Mouse (Mus musculus) right cerebral cortex, postnatal 14 days (tissue): ENCODE measurements around the gene Fam187b.

ENCODE experiments used
- DNase-seq: peaks from one replicate; pipeline ENCODE4 v3.0.0; 2022

Fam187b gene

DNA sequence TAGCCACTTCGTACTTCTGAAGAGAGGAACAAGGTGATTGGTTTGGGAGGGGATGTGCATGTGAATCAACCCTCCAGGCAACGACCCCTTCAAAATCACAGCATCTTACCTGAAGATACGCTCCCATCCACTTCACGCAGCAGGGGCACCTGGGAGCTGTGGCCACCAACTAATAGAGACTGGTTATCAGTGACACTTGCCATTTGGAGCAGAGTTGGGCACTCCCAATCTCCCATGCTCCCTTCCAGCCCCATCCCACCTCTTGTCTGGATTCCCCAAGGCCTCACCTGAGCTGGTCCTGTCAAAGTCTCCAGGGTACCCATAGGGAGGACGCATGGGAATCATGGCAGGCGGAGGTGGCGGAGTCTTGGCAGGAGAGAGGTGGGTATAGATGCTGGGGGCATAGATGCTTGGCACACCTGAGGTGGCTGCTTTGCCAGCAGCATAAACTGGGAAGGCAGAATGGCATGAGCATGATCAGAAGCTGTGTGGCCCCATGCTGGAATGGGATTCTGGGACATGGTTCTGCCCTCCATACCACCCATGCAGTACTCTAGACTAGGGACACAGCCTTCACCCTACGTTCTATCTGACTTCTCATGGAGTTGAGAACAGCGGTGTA is 14.6 kb upstream of the Fam187b start:
- no peak for DNase-seq

DNA sequence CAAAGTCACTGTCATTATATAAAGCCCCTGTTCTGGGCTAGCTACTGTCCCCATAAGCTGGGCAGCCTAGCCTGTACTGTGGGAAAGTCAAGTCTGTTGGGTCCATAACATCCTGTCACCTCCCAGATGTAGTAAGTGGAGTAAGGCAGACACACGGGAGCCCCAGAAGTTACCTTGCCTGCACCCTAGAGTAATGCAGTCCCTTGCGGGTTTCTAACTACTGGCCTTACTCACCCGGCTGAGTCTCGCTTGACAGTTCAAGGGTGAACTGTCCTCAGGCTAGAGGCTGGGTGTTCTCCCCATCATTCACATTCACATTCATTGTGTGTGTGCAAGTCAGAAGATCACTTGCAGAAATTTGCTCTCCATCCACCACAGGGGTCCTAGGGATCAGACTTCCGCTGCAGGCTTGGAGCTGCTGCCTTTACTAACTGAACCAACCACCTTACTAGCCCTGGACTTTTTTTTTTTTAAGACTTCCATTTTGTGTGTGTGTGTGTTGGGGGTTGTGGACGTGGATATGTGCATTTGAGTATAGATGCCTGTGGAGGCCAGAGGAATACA is 13.7 kb upstream of the Fam187b start:
- DNase-seq: no peak

GRCm38 (mm10) chr7:30962862-30963261 is 10.7 kb upstream of the Fam187b start:
- no peak for DNase-seq

GRCm38 (mm10) chr7:30964366-30964765 is 9.2 kb upstream of the Fam187b start:
- DNase-seq: no peak

DNA sequence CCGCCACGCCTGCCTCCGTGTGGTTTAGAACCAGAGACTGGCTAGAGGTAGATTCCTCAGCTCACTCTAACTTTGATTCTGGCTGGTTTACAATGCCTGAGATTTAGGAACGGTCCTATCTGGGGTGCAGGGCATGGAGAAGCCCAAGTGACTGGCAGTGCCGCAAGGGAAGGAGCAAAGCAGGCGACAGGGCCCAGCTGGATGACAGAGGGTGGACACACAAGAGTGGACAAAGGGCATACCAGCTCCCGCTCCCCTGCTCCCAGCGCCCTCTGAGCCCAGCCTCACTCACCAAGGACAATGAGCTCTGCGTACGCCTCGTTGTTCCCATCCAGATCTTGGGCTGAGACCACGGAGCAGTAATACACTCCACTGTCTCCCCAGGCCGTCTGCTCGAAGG is 7.9 kb upstream of the Fam187b start:
- no peak for DNase-seq

GRCm38 (mm10) chr7:30966657-30967056 is 6.9 kb upstream of the Fam187b start:
- DNase-seq: no peak

DNA sequence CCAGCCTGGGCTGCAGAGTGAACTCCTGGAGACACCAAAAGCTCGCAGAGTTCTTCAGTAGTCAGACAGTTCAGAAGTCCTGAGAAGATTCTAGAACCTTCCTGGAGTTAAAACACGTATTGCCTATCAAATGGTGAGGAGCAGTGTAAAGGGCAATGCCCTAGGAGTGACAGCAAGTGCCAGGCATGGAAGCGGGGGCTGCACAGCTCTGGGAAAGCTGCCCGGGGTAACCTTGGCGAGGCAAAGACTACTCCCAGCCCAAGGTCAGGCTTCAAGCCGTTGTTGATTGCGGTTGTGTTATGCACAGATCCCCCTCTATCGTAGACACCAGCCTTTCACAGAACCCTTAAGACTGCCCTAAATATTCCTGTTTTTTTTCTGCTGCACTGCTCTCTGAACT is 5.0 kb upstream of the Fam187b start:
- DNase-seq: no peak

- DNase-seq: no peak
These were observed 4.4 kb upstream of the Fam187b start for GRCm38 (mm10) chr7:30969174-30969573.

DNA sequence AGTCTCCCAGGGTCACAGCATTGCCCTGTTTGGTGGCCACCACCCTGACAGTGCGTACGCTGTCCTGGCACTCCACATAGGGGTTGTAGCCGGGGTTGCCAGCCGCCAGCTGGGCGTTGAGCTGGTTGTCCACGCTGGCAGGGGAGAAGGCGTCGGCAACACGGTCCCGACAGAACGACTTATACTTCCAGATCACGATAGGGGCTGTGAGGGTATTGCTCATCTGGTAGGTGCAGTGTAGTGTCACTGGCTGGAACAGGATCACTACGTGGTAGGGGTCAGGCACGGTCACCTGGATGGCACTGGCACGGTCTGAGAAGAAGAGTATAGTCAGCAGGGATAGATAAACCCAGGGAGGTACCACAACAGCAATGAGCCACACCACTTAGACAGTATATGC is 1.7 kb upstream of the Fam187b start:
- no peak for DNase-seq

GRCm38 (mm10) chr7:30972426-30973250 is 952 bp upstream of the Fam187b start:
- no peak for DNase-seq

DNA sequence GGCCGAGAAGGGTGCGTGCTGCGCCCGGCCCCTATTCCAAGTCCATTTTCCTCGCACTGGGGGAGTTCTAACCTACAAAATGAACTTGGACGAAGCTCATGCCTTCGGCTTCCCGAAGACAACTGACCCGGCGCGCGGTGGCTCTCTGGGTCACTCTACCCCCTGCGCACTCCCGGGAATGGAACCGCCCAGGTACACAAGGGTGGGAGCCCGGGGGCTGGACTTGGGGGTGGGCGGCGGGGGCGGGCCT is 414 bp upstream of the Fam187b start, which contains the start of gene Lsr:
Lsr (minus strand) TSS at position 214 of the 250 bp plus-strand sequence.
- no peak for DNase-seq

DNA sequence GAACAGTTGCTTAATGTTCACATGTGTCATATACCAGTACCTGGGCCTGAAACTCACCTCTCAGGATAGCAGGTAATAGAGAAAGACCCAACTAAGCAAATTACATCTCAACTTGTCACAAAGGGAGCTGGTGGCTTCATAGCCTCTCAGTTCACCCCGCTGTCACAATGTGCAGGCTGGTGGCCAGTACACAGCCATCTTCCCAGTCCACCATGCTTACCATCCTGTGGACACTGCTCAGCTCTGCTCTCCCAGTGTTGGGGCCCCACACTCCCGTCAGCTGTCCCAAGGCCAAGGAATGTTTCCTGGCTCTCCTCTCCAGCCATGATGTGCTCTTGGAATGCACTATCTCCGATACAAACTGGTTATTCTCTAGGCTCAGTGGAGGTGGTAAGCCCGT is 8.1 kb downstream of the Fam187b start:
- DNase-seq: no peak

- no peak for DNase-seq
These were observed 11.8 kb downstream of the Fam187b start for GRCm38 (mm10) chr7:30985357-30985756.

GRCm38 (mm10) chr7:30988519-30989162 is 15.1 kb downstream of the Fam187b start:
- DNase-seq: no peak

- DNase-seq: no peak
These were observed 18.6 kb downstream of the Fam187b start for GRCm38 (mm10) chr7:30992148-30992547.

DNA sequence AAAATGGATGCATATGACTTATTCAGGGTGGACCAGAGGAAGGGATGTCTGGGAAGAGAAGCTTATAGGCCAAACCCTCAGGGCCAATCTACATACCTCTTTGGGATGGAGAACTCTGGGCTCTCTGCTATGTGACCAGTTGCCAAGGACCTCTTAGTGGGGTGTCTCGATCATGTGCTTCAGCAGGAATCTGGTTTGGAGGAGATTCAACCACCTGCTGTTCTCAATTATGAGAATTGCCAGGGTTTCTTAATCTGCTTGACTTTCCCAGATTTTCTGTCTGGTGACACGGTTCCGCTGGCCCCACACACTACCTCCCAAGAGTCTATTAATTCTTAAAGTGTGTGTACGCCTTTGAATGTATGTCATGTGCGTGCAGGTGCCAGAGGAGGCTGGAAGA is 20.4 kb downstream of the Fam187b start:
- no peak for DNase-seq

GRCm38 (mm10) chr7:30996491-30996890 is 22.9 kb downstream of the Fam187b start:
- DNase-seq: no peak

DNA sequence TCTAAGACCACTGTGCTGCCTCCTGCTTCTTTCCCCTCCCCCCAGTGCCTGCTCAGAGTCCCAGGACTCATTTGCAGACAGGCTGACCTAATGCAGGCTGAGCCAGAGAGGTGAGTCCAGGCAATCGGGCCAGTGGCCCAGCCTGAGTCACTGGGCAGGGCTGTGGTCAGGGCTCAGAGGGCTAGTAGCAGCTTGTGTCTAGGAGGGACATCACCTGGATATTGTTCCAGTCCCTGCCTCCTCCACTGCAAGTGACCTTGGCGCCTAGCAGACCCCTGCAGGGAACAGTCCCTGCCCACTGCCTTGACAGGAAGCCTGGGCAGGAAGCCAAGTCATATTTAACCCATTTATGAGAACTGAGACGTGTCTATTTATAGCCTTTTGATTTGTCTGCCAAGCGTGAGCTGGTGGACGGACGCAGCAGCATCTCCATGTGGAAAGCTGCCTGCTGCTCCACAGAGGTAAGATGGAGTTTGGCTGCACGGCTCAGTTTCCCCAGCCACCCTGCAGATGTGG is 27.0 kb downstream of the Fam187b start:
- DNase-seq: peak; percentile 28

DNA sequence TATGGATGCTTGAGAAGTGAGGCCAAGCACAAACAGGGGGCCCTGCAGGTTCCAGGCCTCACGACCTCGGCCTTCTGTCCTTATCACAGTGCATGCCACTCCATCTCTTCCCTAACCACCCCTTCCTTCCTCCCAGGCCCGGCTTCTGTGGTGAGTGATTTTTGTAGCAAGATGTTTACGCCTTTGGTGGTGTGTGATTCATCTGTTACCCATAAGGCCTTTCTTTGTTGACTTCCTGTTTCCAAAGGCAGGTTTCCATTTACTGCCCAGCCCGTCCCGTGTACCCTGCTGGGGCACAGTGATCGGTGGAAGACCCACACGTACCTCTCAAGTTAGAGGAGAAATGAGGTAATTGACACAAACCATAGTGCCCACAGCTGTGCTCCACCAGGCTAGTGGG is 29.1 kb downstream of the Fam187b start:
- no peak for DNase-seq

DNA sequence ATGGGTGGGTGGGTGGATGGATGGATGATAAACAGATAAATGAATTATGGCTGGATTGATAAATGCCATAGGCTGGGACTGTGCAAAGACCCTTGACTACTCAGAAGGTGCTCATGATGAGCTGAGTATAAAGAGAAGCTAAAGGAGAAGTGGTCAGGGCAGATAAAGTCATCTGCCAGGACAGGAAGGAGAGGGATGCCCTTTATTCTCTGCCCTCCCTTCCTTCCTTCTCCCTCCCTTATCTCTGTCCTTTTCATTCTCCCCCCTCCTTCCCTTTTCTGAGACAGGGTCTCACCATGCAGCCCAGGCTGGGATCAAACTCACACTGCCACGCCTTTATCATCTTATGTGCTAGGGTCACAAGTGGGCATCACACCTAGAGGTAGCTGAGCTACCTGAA is 34.2 kb downstream of the Fam187b start:
- DNase-seq: no peak

DNA sequence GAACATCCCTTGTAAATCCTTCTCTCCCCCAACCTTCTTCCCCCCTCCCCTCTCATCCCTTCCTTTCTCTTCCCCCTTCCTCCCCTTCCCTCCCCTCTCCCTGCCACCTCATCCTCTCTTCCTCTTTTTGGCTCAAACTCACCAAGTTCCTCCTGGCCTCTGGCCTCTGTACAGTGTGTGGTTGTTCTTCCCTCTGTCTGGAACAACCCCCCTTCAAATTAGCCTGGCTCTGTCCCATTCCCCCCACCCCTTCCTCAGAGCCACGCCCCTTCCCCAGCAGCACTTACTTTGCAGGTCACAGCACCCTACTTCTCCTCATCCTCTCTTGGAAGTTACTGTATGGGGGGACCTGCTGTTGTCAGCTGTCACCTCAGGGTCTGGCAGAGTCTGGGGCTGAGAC is 34.6 kb downstream of the Fam187b start:
- no peak for DNase-seq

DNA sequence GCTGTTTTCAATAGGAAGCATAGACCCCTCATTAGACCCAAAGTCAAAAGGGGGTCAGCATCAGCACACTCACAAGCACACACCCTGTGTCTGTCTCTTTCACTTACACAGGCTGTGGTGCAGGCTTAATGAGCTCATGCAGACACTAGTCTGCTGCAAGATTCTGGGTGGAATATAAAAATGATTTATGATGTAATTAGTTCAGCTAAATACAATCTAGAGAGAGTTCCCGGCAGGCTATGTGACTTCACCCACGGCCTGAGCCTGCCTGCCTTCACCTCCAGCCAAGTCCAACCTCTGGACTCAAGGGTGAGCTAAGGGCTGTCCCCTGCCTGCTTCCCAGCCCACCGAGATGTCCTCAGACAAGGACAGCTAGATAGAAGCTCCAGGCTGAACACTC is 35.3 kb downstream of the Fam187b start:
- no peak for DNase-seq

GRCm38 (mm10) chr7:31012971-31013370 is 39.4 kb downstream of the Fam187b start:
- no peak for DNase-seq
